Mouse (Mus musculus) hindbrain, embryonic 14.5 days (tissue): ENCODE data around the gene Gdpgp1. TPM values are rescaled to one million over a fixed set of nuclear protein-coding genes. Genes with fewer than 3 reads are reported as not detected.

ENCODE experiments used
- ATAC-seq: fragments of 200-750 bp; cut with Nextera tagmentation; 2 replicates; pipeline ENCODE4 v1.8.0; 2017; ENCODE audit warnings: moderate number of reproducible peaks, mild to moderate bottlenecking, moderate TSS enrichment, moderate library complexity; ENCODE audit not compliant: low FRiP score
- DNase-seq: peaks from one replicate; pipeline ENCODE4 v3.0.0-alpha.2; 2015; ENCODE audit warnings: low spot score
- H3K27ac ChIP-seq: fragments of 300-500 bp; sonication (generic); 2 replicates; pipeline ENCODE4 v1.5.1; 2014; ENCODE audit warnings: mild to moderate bottlenecking, moderate library complexity
- H3K27me3 ChIP-seq: fragments of 300-500 bp; sonication (generic); 2 replicates; pipeline ENCODE4 v1.6.1; 2014; ENCODE audit warnings: mild to moderate bottlenecking, low read length, mixed read lengths; ENCODE audit not compliant: control insufficient read depth, insufficient read depth
- H3K36me3 ChIP-seq: fragments of 300-500 bp; sonication (generic); replicated peaks from 2 replicates; pipeline ENCODE4 v1.6.1; 2014; ENCODE audit not compliant: control insufficient read depth, insufficient read depth
- H3K4me1 ChIP-seq: fragments of 300-500 bp; sonication (generic); replicated peaks from 2 replicates; pipeline ENCODE4 v1.6.1; 2014; ENCODE audit warnings: antibody characterized with exemption, low read length, mixed read lengths; ENCODE audit not compliant: control insufficient read depth, insufficient read depth
- H3K4me2 ChIP-seq: fragments of 300-500 bp; sonication (generic); replicated peaks from 2 replicates; pipeline ENCODE4 v1.6.1; 2014; ENCODE audit warnings: mild to moderate bottlenecking, moderate library complexity
- H3K4me3 ChIP-seq: fragments of 300-500 bp; sonication (generic); replicated peaks from 2 replicates; pipeline ENCODE4 v1.5.1; 2014; ENCODE audit warnings: mild to moderate bottlenecking, low read length
- H3K9ac ChIP-seq: fragments of 300-500 bp; sonication (generic); 2 replicates; pipeline ENCODE4 v1.6.1; 2014
- H3K9me3 ChIP-seq: fragments of 300-500 bp; sonication (generic); 2 replicates; pipeline ENCODE4 v1.6.1; 2016; ENCODE audit warnings: low read length; ENCODE audit not compliant: control insufficient read depth
- WGBS: fragments of 180-500 bp; shearing (Covaris S2); extraction: QIAGEN DNeasy Blood & Tissue Kit; methylation state at CpG from one replicate; pipeline ENCODE4 v1.1.7; 2014; 5-methylcytosine and 5-hydroxymethylcytosine counted together
- polyA plus RNA-seq: library from polyadenylated mRNA; unstranded; fragments of >200 nt; fragmentation: Nextera tagmentation; extraction: Ambion mirVana; gene quantifications from 2 replicates; pipeline ENCODE4 v1.2.1, GENCODE M21; 2014

Gene Gdpgp1
- 3.4 and 3.8 TPM in 2 replicates for polyA plus RNA-seq

DNA sequence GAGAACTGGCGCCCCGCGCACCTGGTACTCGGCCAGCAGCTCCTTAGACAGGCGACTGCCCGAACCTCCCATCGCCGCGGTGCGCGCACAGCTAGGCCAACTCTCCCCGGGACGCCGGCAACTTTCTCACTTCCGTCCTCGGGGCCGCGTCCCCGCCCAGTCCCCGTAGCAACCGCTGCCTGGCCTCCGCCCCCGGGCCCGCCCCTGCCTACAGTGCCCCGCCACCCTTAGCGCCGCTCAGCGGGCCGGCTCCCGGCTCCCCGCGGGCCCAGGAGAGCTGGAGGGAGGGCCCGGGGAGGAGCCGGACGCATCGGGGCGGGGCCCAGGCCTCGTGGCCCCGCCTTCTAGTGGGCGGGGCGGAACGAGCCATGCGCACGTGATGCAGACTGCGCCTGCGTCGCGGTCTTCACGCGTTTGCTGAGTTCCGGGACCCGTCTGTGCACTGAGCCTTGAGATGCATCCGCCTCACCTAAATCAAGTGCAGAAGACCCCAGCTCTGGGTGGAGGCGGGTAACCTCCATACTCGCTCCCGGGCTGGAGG, at the start of gene Gdpgp1, which contains the start of gene Cib1:
Gdpgp1 (plus strand) TSS at position 377 of the 541 bp plus-strand sequence.
Cib1 (minus strand) TSS at position 325 of the 541 bp plus-strand sequence.
- H3K9ac ChIP-seq, result peak within 1 kb of the TSS; percentile 60
- peak within 1 kb of the TSS; percentile 78 for H3K4me3 ChIP-seq
- H3K27ac ChIP-seq, result peak within 1 kb of the TSS; percentile 38
- under 1% methylated on average over 56 of the region's 56 CpGs for WGBS
- no peaks in the 10 kb centered on the region; the same call in 1 of the 2 replicates for H3K27me3 ChIP-seq
- peaks cover 18% of the 10 kb centered on the region for H3K4me1 ChIP-seq
- peak; percentile 96 for ATAC-seq
- H3K9me3 ChIP-seq, result no peaks in the 10 kb centered on the region
- H3K36me3 ChIP-seq, result peaks cover 6% of the 10 kb centered on the region
- DNase-seq, result peak; percentile 98
- H3K4me2 ChIP-seq, result peak within 1 kb of the TSS; percentile 89

DNA sequence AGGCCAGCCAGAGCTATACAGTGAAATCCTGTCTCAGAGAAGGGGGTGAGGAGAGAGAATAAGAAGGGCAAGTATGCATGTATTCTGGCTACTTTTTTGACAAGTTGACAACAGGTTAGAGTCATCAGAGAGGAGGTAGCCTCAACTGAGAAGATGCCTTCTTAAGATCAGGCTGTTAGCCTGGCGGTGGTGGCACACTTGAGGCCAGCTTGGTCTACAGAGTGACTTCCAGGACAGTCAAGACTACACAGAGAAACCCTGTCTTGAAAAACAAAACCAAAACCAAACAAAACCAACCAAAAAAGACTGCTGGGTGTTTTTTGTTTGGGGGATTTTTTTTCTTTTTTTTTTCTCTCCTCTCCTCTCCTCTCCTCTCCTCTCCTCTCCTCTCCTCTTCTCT, 49.2 kb upstream of the Gdpgp1 start:
- H3K4me3 ChIP-seq, result no peak overlapping the region
- DNase-seq (no peak), ATAC-seq (no peak)
- WGBS, result 86% methylated on average over 1 of the region's 1 CpGs
- peaks cover 26% of the 10 kb centered on the region for H3K4me1 ChIP-seq
- no peaks in the 10 kb centered on the region for H3K9me3 ChIP-seq
- no peaks in the 10 kb centered on the region for H3K36me3 ChIP-seq
- no peaks in the 10 kb centered on the region for H3K27me3 ChIP-seq
- H3K27ac ChIP-seq, result no peak overlapping the region
- H3K4me2 ChIP-seq, result no peak overlapping the region
- H3K9ac ChIP-seq, result no peak overlapping the region

DNA sequence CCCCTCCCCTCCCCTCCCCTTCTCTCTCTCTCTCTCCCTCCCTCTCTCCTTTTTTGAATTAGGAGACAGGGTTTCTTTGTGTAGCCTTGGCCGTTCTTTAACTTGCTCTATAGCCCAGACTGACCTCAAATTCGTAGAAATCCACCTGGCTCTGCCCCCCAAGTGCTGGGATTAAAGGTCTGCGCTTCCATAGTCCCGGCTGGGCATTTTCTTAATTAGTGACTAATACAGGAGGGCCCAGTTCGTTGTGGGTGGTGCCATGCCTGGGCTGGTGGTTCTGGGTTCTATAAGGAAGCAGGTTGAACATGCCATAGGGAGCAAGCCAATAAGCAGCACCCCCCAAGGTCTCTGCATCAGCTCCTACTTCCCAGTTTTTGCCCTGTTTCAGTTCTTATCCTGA, 48.7 kb upstream of the Gdpgp1 start:
- DNase-seq (no peak), ATAC-seq (no peak)
- no peak overlapping the region for H3K4me3 ChIP-seq
- H3K27me3 ChIP-seq, result no peaks in the 10 kb centered on the region
- H3K36me3 ChIP-seq, result no peaks in the 10 kb centered on the region
- WGBS, result 35% methylated on average over 5 of the region's 5 CpGs
- H3K4me2 ChIP-seq, result no peak overlapping the region
- H3K9ac ChIP-seq, result no peak overlapping the region
- H3K4me1 ChIP-seq, result peaks cover 31% of the 10 kb centered on the region
- H3K27ac ChIP-seq, result no peak overlapping the region
- H3K9me3 ChIP-seq, result no peaks in the 10 kb centered on the region

DNA sequence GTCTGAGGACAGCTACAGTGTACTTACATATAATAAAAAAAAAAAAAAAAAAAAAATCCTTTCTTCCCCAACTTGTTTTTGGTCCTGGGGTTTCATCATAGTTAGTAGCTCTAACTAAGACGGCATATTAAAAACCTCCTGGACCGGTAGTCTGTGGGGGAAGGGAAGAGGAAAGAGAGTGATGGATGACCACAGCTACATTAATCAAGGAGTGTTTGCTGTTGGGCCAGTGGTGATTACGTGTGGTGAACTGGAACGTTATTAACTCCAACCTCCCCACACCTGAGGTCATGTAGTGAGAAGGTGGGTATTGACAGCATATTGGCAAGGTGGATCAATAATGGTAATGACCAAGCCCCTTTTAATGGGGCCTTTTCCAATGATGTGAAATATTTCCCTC, 48.1 kb upstream of the Gdpgp1 start:
- Histone ChIP-seq H3K27ac (no peak overlapping the region), H3K4me3 (no peak overlapping the region), H3K9ac (no peak overlapping the region), H3K4me2 (no peak overlapping the region), H3K27me3 (no peaks in the 10 kb centered on the region), H3K36me3 (no peaks in the 10 kb centered on the region), H3K4me1 (peaks cover 37% of the 10 kb centered on the region), H3K9me3 (no peaks in the 10 kb centered on the region)
- no peak for DNase-seq
- no peak for ATAC-seq
- WGBS, result 40% methylated on average over 4 of the region's 4 CpGs

DNA sequence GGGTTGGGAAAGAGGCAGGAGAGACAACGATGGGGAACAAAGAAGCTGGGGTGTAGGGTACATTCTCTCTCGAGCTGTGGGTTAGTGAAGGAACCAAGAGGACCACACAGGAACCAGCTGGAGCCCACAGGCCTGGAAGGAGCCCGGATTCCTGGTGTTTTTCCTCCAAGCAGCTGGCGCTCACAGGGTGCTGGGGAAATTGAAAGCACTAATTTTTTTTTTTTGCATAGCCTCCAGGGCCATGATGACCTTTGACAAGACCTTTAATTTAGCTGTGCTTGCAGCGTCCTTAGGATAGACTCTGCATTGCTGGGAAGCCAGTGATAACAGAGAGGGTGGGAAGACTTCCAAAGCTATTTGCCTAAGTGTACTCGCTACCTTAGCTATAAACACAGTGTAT, 47.7 kb upstream of the Gdpgp1 start:
- no peaks in the 10 kb centered on the region for H3K36me3 ChIP-seq
- H3K4me1 ChIP-seq, result peaks cover 41% of the 10 kb centered on the region
- 54% methylated on average over 6 of the region's 6 CpGs for WGBS
- ATAC-seq (no peak), DNase-seq (no peak)
- no peaks in the 10 kb centered on the region for H3K27me3 ChIP-seq
- no peak overlapping the region for H3K9ac ChIP-seq
- no peak overlapping the region for H3K27ac ChIP-seq
- H3K4me2 ChIP-seq, result no peak overlapping the region
- H3K9me3 ChIP-seq, result no peaks in the 10 kb centered on the region
- H3K4me3 ChIP-seq, result no peak overlapping the region

DNA sequence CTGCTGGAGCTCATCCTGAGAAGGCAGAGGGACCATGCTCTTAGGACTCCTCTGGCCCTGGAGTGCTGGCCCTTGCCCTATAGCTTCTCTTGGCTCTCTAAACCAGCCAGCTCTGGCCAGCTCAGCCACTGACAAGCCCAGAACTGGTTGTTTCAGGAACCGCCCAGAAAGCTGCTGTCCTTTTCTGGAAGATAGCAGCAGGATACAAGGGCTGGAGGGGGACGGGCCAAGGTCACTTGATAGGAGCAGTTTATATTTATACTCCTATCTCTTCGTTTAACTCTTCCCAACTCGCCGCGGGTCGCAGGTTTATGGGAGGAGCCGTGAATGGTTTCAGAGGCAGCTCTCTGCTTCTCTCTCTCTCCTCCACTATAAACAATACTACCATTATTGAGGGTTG, 46.6 kb upstream of the Gdpgp1 start:
- H3K36me3 ChIP-seq, result no peaks in the 10 kb centered on the region
- H3K9me3 ChIP-seq, result no peaks in the 10 kb centered on the region
- H3K27ac ChIP-seq, result no peak overlapping the region
- no peaks in the 10 kb centered on the region for H3K27me3 ChIP-seq
- H3K4me2 ChIP-seq, result peak overlapping the region; percentile 77
- 0 out of 2 replicates have a peak overlapping the region, but pooled peaks have one; percentile 57 for H3K4me3 ChIP-seq
- WGBS, result 22% methylated on average over 8 of the region's 8 CpGs
- ATAC-seq (no peak), DNase-seq (no peak)
- H3K4me1 ChIP-seq, result peaks cover 41% of the 10 kb centered on the region
- no peak overlapping the region; the same call in 1 of the 2 replicates for H3K9ac ChIP-seq

DNA sequence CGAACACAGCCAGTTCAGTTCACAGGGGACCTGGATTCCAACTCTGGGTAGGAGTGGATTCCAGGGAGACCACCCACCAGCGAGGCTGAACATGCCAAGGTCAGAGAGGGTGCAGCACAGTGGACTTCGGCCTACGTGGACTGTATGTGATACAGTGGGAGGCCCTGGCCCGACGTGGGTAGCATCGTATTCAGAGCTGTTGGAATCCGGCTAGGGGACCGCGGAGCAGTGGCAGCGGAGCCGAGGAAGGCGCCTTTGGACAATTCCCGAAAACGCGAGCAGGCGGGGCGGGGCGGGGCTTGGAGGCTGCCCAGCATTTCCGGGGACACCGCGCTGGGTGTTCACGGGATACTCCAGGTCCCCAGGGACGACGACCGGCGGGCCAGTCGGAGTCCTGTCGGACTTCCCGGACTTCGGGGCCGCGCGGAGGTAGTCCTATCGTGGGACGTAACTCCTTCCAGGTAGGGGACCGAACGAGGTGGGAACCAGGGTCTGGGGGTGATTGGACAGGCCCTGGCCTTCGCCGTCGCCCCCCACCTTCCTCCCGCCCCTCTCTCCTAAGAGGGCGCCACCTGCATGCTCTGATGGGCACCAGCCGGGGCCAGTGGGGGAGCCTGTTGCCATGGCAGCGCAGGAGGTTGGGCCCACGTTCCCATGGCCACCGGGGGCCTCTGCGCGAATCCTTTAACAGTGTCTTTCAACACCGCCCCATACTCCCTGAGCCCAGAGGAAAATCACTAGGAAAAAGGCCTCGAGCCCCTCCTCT, 46.0 kb upstream of the Gdpgp1 start, which contains the start of gene Sema4b:
Sema4b (plus strand) TSS at position 311 of the 766 bp plus-strand sequence.
- Histone ChIP-seq H3K9me3 (no peaks in the 10 kb centered on the region), H3K9ac (peak within 1 kb of the TSS; percentile 64), H3K4me2 (peak within 1 kb of the TSS; percentile 77), H3K4me3 (peak within 1 kb of the TSS; percentile 57), H3K4me1 (peaks cover 47% of the 10 kb centered on the region), H3K27me3 (no peaks in the 10 kb centered on the region), H3K36me3 (no peaks in the 10 kb centered on the region), H3K27ac (peak within 1 kb of the TSS; percentile 81)
- peak; percentile 91 for ATAC-seq
- peak; percentile 82 for DNase-seq
- under 1% methylated on average over 51 of the region's 51 CpGs for WGBS

DNA sequence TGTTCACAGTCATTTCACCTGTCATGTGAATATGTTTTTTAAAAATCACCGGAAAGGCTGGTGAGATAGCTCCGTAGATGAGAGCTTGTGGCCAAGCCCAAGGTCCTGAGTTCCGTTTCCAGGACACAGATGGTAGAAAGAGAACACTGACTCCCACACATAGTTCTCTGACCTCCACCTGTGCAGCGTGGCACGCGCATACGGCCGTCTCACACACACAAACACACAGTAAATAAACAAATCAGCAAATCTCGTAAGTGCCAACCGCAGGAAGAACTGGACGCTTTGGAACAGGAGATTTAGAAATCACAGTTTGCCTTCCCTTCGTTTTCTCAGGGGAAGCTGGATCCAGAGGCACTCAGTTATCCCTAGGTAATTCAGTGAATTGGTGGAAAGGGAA, 45.2 kb upstream of the Gdpgp1 start:
- Histone ChIP-seq H3K27me3 (no peaks in the 10 kb centered on the region), H3K36me3 (no peaks in the 10 kb centered on the region), H3K9ac (peak overlapping the region; percentile 64), H3K4me3 (peak overlapping the region; percentile 57), H3K4me1 (peaks cover 55% of the 10 kb centered on the region), H3K4me2 (peak overlapping the region; percentile 77), H3K27ac (peak overlapping the region; percentile 81), H3K9me3 (no peaks in the 10 kb centered on the region)
- DNase-seq (no peak), ATAC-seq (no peak)
- WGBS, result 44% methylated on average over 12 of the region's 12 CpGs

DNA sequence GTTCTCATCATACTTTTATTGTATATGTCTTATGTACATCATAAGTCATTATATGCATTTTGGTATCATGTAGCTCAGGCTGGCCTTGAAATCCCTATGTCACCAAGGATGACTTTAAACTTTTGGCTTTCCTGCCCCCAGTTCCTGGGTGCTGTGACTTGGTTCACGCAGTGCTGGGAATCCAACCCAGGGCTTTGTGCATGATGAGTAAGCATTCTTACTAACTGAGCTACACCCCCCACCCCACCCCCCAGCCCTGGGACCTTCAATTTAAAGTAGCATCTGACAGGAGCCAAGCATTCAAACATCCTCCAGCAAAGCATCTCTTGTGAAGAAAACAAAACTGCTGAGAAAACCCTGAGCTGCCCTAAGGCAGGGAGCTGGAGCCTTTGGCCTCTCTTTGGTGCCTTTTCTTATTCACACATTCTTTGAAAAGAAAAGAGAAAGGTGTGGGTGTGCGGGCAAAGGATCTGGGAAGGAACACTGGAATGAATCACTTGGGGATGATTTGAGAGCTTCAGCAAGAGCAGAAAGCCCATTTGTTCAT, 44.0 kb upstream of the Gdpgp1 start:
- Histone ChIP-seq H3K27me3 (no peaks in the 10 kb centered on the region), H3K27ac (peak overlapping the region; percentile 64), H3K36me3 (no peaks in the 10 kb centered on the region), H3K9ac (no peak overlapping the region), H3K4me2 (no peak overlapping the region), H3K4me3 (no peak overlapping the region), H3K9me3 (no peaks in the 10 kb centered on the region), H3K4me1 (peaks cover 62% of the 10 kb centered on the region)
- 64% methylated on average over 2 of the region's 2 CpGs for WGBS
- DNase-seq (no peak), ATAC-seq (no peak)
